Mouse (Mus musculus): ENCODE measurements around the gene Mocs1. TPM values are rescaled to one million over a fixed set of nuclear protein-coding genes. Genes with fewer than 3 reads are reported as not detected.
"Not testable (repeated sequence)": the region's sequence is repeated elsewhere in the genome, so short reads cannot be mapped to it uniquely, and the experiment has no call there.

Mocs1 gene
- polyA plus RNA-seq, 1 experiment from 2014 or later = 6.4 TPM

DNA sequence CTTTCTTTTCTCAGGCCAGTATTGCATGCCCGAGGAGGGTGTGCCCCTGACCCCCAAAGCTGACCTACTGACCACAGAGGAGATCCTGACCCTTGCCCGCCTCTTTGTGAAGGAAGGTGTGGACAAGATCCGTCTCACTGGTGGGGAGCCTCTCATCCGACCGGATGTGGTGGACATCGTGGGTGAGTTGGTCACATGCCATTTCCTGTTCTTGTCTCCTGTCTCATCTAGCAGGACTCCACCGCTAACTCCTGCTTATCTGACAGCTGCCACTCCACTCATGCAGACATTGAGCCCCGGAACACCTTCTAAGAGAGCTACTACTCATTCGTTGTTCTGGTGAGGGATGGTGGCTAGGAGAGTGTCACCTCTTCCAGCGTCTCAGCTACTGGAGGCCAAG, 6.9 kb downstream of the Mocs1 start:
- peaks cover 63% of the 10 kb centered on the region for H3K36me3 ChIP-seq (replicated peaks)
- peaks cover 11% of the 10 kb centered on the region for H3K4me1 ChIP-seq
- WGBS = 92% methylated on average over 10 of the region's 10 CpGs
- no peak overlapping the region for H3K4me3 ChIP-seq
- no peaks in the 10 kb centered on the region for H3K9me3 ChIP-seq
- H3K27ac ChIP-seq (replicated peaks) = no peak overlapping the region
- no peak for DNase-seq (ENCODE audit: low spot score)
- H3K27me3 ChIP-seq (replicated peaks; ENCODE audit: low read depth, poor library complexity, severe bottlenecking) = no peaks in the 10 kb centered on the region

DNA sequence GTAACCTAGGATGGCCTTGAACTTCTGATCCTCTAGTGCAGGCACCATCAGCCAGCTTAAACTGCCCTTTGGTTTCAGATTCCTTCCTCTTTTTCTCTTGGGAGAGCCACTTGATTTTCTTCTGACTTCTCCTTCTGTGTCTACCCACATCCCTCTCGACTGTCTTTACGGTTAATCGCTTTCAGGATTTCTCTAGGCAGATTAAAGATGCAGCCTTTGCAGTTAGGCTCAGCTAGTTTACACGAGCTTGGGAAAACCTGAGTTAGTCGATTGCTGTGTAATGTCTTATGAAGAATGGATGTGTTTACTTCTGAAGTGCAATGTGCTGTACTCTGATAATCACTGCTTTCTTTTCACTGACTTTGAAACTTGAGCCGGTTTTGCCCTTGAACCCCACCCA, 8.5 kb downstream of the Mocs1 start:
- Histone ChIP-seq H3K4me3 (no peak overlapping the region), H3K27me3 (replicated peaks; ENCODE audit: low read depth, poor library complexity, severe bottlenecking) (no peaks in the 10 kb centered on the region), H3K4me1 (peaks cover 10% of the 10 kb centered on the region; the same call in 1 of the 2 replicates), H3K9me3 (no peaks in the 10 kb centered on the region), H3K36me3 (replicated peaks) (peaks cover 70% of the 10 kb centered on the region), H3K27ac (replicated peaks) (no peak overlapping the region)
- 85% methylated on average over 6 of the region's 6 CpGs for WGBS
- no peak for DNase-seq (ENCODE audit: low spot score)

DNA sequence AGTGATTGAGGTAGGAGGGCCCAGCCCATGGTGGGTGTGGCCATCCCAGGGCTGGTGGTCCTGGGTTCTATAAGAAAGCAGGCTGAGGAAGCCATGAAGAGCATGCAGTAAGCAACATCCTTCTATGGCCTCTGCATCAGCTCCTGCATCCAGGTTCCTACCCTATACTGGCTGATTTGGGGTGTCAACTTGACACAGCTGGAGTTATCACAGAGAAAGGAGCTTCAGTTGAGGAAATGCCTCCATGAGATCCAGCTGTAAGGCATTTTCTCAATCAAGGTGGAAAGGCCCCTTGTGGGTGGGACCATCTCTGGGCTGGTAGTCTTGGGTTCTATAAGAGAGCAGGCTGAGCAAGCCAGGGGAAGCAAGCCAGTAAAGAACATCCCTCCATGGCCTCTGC, 9.1 kb downstream of the Mocs1 start:
- not testable (repeated sequence) for H3K27me3 ChIP-seq (replicated peaks; ENCODE audit: low read depth, poor library complexity, severe bottlenecking); H3K4me3 ChIP-seq; DNase-seq (ENCODE audit: low spot score); H3K4me1 ChIP-seq; H3K9me3 ChIP-seq; H3K27ac ChIP-seq (replicated peaks)
- peaks cover 70% of the 10 kb centered on the region for H3K36me3 ChIP-seq (replicated peaks)

DNA sequence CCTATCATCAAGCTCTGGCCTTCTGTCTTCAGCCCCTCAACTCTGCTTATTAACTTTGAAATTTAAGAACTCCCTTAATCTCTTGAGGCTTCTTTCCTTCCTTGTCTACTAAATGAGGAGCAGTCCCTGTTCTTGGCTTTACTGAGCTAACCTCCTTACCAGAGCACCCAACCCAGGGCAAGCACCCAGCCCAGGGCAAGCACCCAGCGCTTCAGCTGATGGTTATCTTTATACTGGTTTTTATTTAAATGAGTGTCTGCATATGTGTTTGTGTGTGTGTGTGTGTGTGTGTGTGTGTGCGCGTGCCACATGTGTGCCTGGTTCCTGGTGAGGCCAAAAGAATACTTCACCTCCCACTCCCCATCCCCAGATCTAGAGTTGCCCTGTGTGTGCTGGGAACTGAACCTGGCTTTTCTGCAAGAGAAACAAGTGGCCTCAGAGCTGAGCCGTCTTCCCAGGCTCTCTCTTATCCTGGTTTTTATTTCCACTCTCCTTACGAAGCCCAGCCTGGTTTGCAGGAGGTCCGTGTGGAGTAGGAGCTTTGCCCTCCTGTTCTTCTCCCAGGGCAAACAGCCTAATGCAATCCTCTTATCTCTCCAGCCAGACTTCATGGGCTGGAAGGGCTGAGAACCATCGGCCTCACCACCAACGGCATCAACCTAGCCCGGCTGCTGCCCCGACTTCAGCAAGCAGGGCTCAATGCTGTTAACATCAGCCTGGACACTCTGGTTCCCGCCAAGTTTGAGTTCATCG, 10.8 kb downstream of the Mocs1 start:
- Histone ChIP-seq H3K4me3 (no peak overlapping the region), H3K27ac (replicated peaks) (no peak overlapping the region), H3K9me3 (no peaks in the 10 kb centered on the region), H3K36me3 (replicated peaks) (peaks cover 58% of the 10 kb centered on the region), H3K4me1 (no peaks in the 10 kb centered on the region), H3K27me3 (replicated peaks; ENCODE audit: low read depth, poor library complexity, severe bottlenecking) (no peaks in the 10 kb centered on the region)
- DNase-seq (ENCODE audit: low spot score) = no peak
- WGBS = 84% methylated on average over 12 of the region's 12 CpGs

DNA sequence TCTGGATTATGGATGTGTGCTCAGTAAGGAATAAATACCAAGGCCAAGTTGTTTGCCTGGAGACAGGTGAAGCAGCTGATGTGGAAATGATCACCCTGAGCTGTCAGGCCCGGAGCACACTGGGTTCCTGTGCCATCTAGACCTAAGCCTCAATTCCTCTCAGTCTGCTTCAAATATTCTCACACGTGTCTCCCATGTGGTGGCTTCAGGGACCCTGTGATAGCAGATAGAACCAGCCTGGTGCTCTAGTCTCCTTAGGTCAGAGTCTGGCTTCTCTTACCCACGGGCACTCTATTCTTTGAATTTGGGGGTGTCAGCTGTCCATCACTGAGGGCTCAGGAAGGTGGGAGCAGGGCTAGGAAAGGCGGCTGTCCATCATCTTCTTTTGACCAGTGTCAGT, 11.5 kb downstream of the Mocs1 start:
- no peaks in the 10 kb centered on the region for H3K4me1 ChIP-seq
- no peak overlapping the region for H3K4me3 ChIP-seq
- no peak overlapping the region for H3K27ac ChIP-seq (replicated peaks)
- DNase-seq (ENCODE audit: low spot score) = no peak
- no peaks in the 10 kb centered on the region for H3K9me3 ChIP-seq
- 88% methylated on average over 4 of the region's 4 CpGs for WGBS
- H3K27me3 ChIP-seq (replicated peaks; ENCODE audit: low read depth, poor library complexity, severe bottlenecking) = no peaks in the 10 kb centered on the region
- H3K36me3 ChIP-seq (replicated peaks) = peaks cover 51% of the 10 kb centered on the region

DNA sequence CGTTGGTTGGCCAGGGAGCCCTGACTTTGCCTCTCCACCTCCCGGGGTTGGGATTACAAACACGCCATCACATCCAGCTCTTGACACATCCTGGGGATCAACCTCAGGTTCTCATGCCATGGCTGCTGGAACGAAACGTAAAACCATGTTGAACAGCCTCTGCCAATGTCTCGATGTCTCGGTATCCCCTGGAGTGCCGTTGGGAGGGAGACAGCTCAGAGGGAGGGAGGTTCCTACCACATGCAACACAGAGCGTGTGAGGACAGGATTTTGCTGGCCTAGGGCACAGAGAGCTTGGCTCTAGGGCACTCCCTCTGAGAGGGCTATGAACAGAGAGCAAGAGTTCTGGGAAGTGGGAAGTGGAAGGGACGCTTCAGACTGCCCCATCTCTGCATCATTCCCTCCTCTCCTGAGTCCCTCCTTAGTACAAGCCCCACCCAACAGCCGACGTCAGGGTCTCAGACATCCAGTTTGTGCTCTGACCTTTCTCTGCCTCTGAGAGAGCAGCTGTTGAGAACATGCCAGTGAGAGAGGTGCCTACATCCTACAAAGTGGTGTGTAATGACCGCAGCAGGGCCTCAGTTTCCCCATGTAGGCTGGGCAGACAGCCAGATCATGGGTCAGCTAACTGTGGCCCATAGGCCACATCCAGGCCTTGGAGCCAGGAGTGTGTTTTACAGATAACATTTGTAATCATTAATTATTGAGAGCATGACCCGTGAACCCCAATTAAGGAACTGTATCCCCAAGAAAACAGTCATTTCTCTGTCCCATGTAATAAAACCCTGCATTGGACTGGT, 12.4 kb downstream of the Mocs1 start:
- Histone ChIP-seq H3K4me1 (no peaks in the 10 kb centered on the region), H3K4me3 (no peak overlapping the region), H3K9me3 (no peaks in the 10 kb centered on the region), H3K27me3 (replicated peaks; ENCODE audit: low read depth, poor library complexity, severe bottlenecking) (no peaks in the 10 kb centered on the region), H3K36me3 (replicated peaks) (peaks cover 43% of the 10 kb centered on the region), H3K27ac (replicated peaks) (no peak overlapping the region; the same call in 1 of the 2 replicates)
- whole genome bisulfite sequencing = 80% methylated on average over 14 of the region's 14 CpGs
- DNase-seq (ENCODE audit: low spot score) = no peak

DNA sequence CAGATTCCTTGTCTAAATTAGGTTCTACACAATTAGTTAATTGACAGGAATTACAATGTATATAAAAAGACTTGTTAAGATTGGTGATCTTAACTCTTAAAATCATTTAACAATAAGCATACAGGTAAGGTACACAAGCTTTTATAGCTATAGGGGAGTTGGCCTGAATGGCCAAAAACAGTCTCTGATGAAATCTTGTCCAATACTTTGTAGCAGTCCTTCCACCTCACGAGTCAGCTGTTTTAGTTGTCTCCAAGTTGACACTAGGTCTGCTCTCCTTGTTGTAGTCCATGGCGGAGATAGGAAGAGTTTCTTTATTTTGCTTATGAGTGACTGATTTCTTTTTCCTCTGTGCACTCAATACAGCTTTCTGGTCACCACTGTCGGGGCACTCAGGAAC, 14.7 kb downstream of the Mocs1 start:
- not testable (repeated sequence) for H3K4me1 ChIP-seq; H3K4me3 ChIP-seq; DNase-seq (ENCODE audit: low spot score); H3K27ac ChIP-seq (replicated peaks); H3K9me3 ChIP-seq; H3K27me3 ChIP-seq (replicated peaks; ENCODE audit: low read depth, poor library complexity, severe bottlenecking)
- 83% methylated on average over 3 of the region's 3 CpGs for WGBS
- H3K36me3 ChIP-seq (replicated peaks) = peaks cover 29% of the 10 kb centered on the region

DNA sequence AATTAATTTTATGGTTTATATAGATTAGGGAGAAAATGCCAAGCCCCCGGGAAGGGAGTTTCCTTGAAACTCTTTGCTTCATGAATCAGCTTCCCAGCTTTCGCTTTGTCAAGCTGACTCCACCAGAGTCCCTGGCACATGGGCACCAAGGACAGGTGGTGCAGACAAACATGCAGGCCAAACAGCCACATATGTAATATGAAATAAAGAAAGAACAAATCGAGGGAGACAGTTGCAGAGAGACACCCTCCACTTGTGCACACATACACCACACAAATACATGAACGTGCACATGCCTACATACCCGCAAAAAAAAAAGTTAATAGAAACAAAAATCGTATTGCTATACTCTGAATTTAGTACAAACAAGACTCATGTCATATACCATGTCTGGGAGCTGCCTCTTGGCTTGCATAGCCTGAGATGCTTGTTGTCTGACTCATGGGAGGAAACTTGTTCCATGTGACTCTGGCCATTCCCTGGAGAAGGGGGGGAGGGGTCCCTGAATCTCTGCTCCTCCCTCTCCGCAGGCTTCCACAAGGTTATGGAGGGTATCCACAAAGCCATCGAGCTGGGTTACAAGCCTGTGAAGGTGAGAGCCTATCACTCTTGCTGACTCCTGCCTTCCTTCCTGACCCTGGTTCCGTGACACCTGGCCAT, 20.5 kb downstream of the Mocs1 start:
- H3K27me3 ChIP-seq (replicated peaks; ENCODE audit: low read depth, poor library complexity, severe bottlenecking) = no peaks in the 10 kb centered on the region
- no peak overlapping the region for H3K27ac ChIP-seq (replicated peaks)
- H3K36me3 ChIP-seq (replicated peaks) = peaks cover 42% of the 10 kb centered on the region
- 79% methylated on average over 9 of the region's 9 CpGs for WGBS
- no peak overlapping the region for H3K4me3 ChIP-seq
- DNase-seq (ENCODE audit: low spot score) = no peak
- peaks cover 8% of the 10 kb centered on the region; the same call in 1 of the 2 replicates for H3K4me1 ChIP-seq
- no peaks in the 10 kb centered on the region for H3K9me3 ChIP-seq

DNA sequence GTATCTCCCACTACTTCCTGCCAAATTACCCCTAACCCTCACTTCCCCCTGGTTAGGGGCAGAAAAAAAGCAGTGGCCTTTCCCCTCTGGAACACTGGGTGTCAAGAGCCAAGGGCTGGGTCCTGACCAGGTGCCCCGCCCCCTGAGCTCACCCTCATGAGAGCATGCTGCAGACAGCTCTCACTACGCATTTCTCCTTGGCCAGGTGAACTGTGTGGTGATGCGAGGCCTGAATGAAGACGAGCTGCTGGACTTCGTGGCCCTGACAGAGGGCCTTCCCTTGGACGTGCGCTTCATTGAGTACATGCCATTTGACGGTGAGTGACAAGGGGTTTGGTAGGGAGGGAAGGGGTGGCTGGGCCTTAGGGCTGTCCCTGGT, 21.1 kb downstream of the Mocs1 start:
- H3K27me3 ChIP-seq (replicated peaks; ENCODE audit: low read depth, poor library complexity, severe bottlenecking) = no peaks in the 10 kb centered on the region
- peaks cover 8% of the 10 kb centered on the region; the same call in 1 of the 2 replicates for H3K4me1 ChIP-seq
- no peak overlapping the region for H3K4me3 ChIP-seq
- H3K27ac ChIP-seq (replicated peaks) = no peak overlapping the region
- peaks cover 47% of the 10 kb centered on the region for H3K36me3 ChIP-seq (replicated peaks)
- DNase-seq (ENCODE audit: low spot score) = no peak
- 86% methylated on average over 8 of the region's 8 CpGs for WGBS
- no peaks in the 10 kb centered on the region for H3K9me3 ChIP-seq

DNA sequence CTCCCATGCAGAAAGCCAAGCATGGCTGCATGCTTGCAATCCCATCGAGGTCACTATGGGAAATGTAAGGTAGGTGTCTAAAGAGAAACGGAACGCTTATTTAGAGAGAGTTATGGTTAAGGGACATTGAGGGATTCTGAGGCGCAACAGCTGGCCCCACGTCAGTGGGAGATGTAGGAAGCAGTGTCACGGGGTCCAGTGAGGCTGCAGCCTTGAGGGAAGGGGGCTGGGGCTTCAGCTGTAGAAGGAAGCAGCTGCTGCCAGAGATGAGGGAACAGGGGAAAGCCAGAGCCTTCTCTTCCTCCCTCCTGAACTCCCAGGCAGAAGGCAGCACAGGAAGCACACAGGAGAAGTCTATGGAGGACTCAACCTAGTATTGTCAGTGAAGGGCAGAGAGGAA, 22.8 kb downstream of the Mocs1 start:
- no peaks in the 10 kb centered on the region for H3K27me3 ChIP-seq (replicated peaks; ENCODE audit: low read depth, poor library complexity, severe bottlenecking)
- H3K4me1 ChIP-seq = peaks cover 8% of the 10 kb centered on the region; the same call in 1 of the 2 replicates
- 87% methylated on average over 6 of the region's 6 CpGs for WGBS
- H3K36me3 ChIP-seq (replicated peaks) = peaks cover 64% of the 10 kb centered on the region
- no peak for DNase-seq (ENCODE audit: low spot score)
- H3K9me3 ChIP-seq = no peaks in the 10 kb centered on the region
- H3K27ac ChIP-seq (replicated peaks) = no peak overlapping the region
- no peak overlapping the region for H3K4me3 ChIP-seq

DNA sequence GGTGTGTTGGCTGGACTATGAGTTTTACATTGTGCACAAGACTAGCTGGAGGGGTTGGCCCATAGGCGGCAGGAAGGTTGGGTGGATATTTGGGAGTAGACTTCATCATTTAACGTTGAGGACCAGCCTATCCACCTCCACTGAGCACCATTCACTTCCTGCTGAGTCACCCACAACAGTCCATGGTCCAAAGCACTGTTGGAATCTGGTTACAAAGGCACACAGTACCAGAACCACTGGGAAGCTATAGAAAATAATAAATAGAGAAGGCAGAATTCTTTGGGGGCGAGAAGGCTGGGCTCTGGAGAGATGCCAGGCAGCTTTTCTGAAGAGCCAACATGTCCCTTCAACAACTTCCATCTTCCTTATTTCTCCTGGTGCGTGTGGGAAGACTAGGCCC, 28.2 kb downstream of the Mocs1 start:
- Histone ChIP-seq H3K9me3 (no peaks in the 10 kb centered on the region), H3K27me3 (replicated peaks; ENCODE audit: low read depth, poor library complexity, severe bottlenecking) (no peaks in the 10 kb centered on the region), H3K4me1 (no peaks in the 10 kb centered on the region), H3K4me3 (no peak overlapping the region), H3K27ac (replicated peaks) (no peak overlapping the region), H3K36me3 (replicated peaks) (peaks cover 72% of the 10 kb centered on the region)
- DNase-seq (ENCODE audit: low spot score) = no peak
- WGBS = 84% methylated on average over 4 of the region's 4 CpGs

DNA sequence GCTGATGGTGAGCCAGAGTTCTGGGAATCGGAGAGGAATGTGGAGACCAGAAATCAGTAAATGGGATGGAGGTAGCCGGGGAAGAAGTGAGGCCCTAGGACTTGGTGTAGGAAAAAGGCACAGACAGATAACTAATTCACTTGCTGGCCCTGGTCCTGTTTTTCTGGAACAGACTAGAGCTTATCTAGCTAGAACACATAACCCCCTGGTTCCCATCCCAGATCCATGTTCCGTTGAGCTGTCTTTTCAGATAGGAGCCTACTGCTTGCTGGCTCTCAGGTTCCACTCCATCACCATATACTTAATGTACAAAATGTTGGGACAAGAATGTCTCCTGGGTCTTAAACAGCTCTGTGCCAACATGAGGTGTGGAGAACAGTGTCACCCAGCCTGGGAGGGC, 29.7 kb downstream of the Mocs1 start:
- H3K27ac ChIP-seq (replicated peaks) = no peak overlapping the region
- no peaks in the 10 kb centered on the region for H3K4me1 ChIP-seq
- H3K36me3 ChIP-seq (replicated peaks) = peaks cover 63% of the 10 kb centered on the region
- WGBS = 94% methylated on average over 3 of the region's 3 CpGs
- no peak for DNase-seq (ENCODE audit: low spot score)
- no peak overlapping the region for H3K4me3 ChIP-seq
- H3K27me3 ChIP-seq (replicated peaks; ENCODE audit: low read depth, poor library complexity, severe bottlenecking) = no peaks in the 10 kb centered on the region
- H3K9me3 ChIP-seq = no peaks in the 10 kb centered on the region

DNA sequence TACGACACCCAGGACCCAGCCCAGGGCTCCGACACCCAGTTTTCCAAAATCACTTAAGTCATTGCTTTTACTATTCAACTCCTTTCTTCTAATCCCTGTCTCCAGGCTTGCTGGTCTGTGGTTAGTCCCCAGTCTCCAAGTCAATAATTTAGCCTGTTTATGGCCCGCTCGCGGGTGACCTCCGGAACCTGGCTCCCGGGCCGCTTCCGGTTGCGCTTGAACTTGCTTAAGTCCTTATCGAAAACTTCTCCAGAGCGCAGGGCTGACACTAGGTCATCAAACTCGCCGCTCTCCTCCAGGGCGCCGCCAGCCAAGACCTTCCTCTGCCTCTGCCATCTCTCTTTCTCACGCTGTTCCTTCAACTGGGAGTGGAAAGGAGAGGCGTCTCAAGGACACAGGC, 30.2 kb downstream of the Mocs1 start:
- WGBS = 94% methylated on average over 18 of the region's 18 CpGs
- Histone ChIP-seq H3K4me3 (no peak overlapping the region), H3K27me3 (replicated peaks; ENCODE audit: low read depth, poor library complexity, severe bottlenecking) (no peaks in the 10 kb centered on the region), H3K36me3 (replicated peaks) (peaks cover 61% of the 10 kb centered on the region), H3K4me1 (no peaks in the 10 kb centered on the region), H3K27ac (replicated peaks) (no peak overlapping the region), H3K9me3 (no peaks in the 10 kb centered on the region)
- DNase-seq (ENCODE audit: low spot score) = no peak

Data from embryonic facial prominence, embryonic 10.5 days (tissue).